Mouse (Mus musculus) heart, embryonic 16.5 days (tissue): ENCODE data around the gene Robo1. TPM values are rescaled to one million over a fixed set of nuclear protein-coding genes. Genes with fewer than 3 reads are reported as not detected.

Source experiments
- ATAC-seq: fragments of 200-750 bp; cut with Nextera tagmentation; replicated peaks from 2 replicates; pipeline ENCODE4 v1.8.0; 2017; ENCODE audit warnings: moderate number of reproducible peaks; ENCODE audit not compliant: insufficient read depth, low FRiP score; ENCODE audit errors: extremely low read depth
- H3K27ac ChIP-seq: fragments of 300-500 bp; sonication (generic); 2 replicates; pipeline ENCODE4 v1.5.1; 2014; ENCODE audit warnings: mild to moderate bottlenecking, low read length, control low read depth, moderate library complexity
- H3K27me3 ChIP-seq: fragments of 300-500 bp; sonication (generic); 2 replicates; pipeline ENCODE4 v1.6.1; 2014; ENCODE audit warnings: low read length, mixed read lengths; ENCODE audit not compliant: control insufficient read depth, insufficient read depth
- H3K36me3 ChIP-seq: fragments of 300-500 bp; sonication (generic); 2 replicates; pipeline ENCODE4 v1.6.1; 2014; ENCODE audit not compliant: control insufficient read depth, insufficient read depth
- H3K4me1 ChIP-seq: fragments of 300-500 bp; sonication (generic); 2 replicates; pipeline ENCODE4 v1.6.1; 2014; ENCODE audit warnings: low read length, mixed read lengths; ENCODE audit not compliant: control insufficient read depth, insufficient read depth
- H3K4me2 ChIP-seq: fragments of 300-500 bp; sonication (generic); 2 replicates; pipeline ENCODE4 v1.6.1; 2014; ENCODE audit warnings: low read depth, mild to moderate bottlenecking, control low read depth, low read length
- H3K4me3 ChIP-seq: fragments of 300-500 bp; sonication (generic); 2 replicates; pipeline ENCODE4 v1.5.1; 2014; ENCODE audit warnings: mild to moderate bottlenecking, control low read depth, low read length
- H3K9ac ChIP-seq: fragments of 300-500 bp; sonication (generic); 2 replicates; pipeline ENCODE4 v1.6.1; 2014; ENCODE audit warnings: low read length, control low read depth
- H3K9me3 ChIP-seq: fragments of 300-500 bp; sonication (generic); replicated peaks from 2 replicates; pipeline ENCODE4 v1.6.1; 2016; ENCODE audit warnings: low read length; ENCODE audit not compliant: control insufficient read depth
- WGBS: fragments of 180-500 bp; shearing (Covaris S2); extraction: QIAGEN DNeasy Blood & Tissue Kit; methylation state at CpG from one replicate; pipeline ENCODE4 v1.1.7; 2014; 5-methylcytosine and 5-hydroxymethylcytosine counted together
- polyA plus RNA-seq: library from polyadenylated mRNA; unstranded; fragments of >200 nt; fragmentation: Nextera tagmentation; extraction: Ambion mirVana; gene quantifications from 2 replicates; pipeline ENCODE4 v1.2.1, GENCODE M21; 2015

The Robo1 gene
- polyA plus RNA-seq, 1 experiment from 2014 or later = 8.0 TPM

GRCm38 (mm10) chr16:72376896-72377295 lies 68.8 kb downstream of the Robo1 start:
- peak overlapping the region; percentile 67 for H3K27ac ChIP-seq
- WGBS = 16% methylated on average over 5 of the region's 5 CpGs
- H3K9ac ChIP-seq = no peak overlapping the region

GRCm38 (mm10) chr16:72381819-72382218 lies 73.7 kb downstream of the Robo1 start:
- 30% methylated on average over 6 of the region's 6 CpGs for WGBS
- Histone ChIP-seq H3K9ac (no peak overlapping the region), H3K4me1 (peaks cover 18% of the 10 kb centered on the region), H3K27ac (peak overlapping the region; percentile 74), H3K4me2 (no peak overlapping the region), H3K27me3 (no peaks in the 10 kb centered on the region), H3K9me3 (no peaks in the 10 kb centered on the region), H3K36me3 (no peaks in the 10 kb centered on the region), H3K4me3 (no peak overlapping the region)
- ATAC-seq = peak; percentile 85

More at GRCm38 (mm10) chr16:72376896-72377295, 68.8 kb downstream of the Robo1 start:
- Histone ChIP-seq H3K36me3 (no peaks in the 10 kb centered on the region), H3K27me3 (no peaks in the 10 kb centered on the region), H3K9me3 (no peaks in the 10 kb centered on the region), H3K4me2 (peak overlapping the region; percentile 54), H3K4me1 (peaks cover 3% of the 10 kb centered on the region; the same call in 1 of the 2 replicates), H3K4me3 (peak overlapping the region; percentile 17)
- ATAC-seq = peak; percentile 84

GRCm38 (mm10) chr16:72383566-72383965 lies 75.5 kb downstream of the Robo1 start:
- peak overlapping the region; percentile 26 for H3K27ac ChIP-seq

GRCm38 (mm10) chr16:72393512-72393911 lies 85.4 kb downstream of the Robo1 start:
- 75% methylated on average over 3 of the region's 3 CpGs for WGBS
- Histone ChIP-seq H3K27ac (no peak overlapping the region), H3K9me3 (no peaks in the 10 kb centered on the region), H3K27me3 (no peaks in the 10 kb centered on the region), H3K4me3 (no peak overlapping the region), H3K4me2 (no peak overlapping the region), H3K4me1 (no peaks in the 10 kb centered on the region), H3K36me3 (no peaks in the 10 kb centered on the region), H3K9ac (no peak overlapping the region)
- ATAC-seq = no peak

More at GRCm38 (mm10) chr16:72383566-72383965, 75.5 kb downstream of the Robo1 start:
- Histone ChIP-seq H3K36me3 (no peaks in the 10 kb centered on the region), H3K4me1 (peaks cover 18% of the 10 kb centered on the region), H3K4me2 (no peak overlapping the region), H3K9me3 (no peaks in the 10 kb centered on the region), H3K4me3 (no peak overlapping the region), H3K9ac (no peak overlapping the region), H3K27me3 (no peaks in the 10 kb centered on the region)
- WGBS = 29% methylated on average over 1 of the region's 1 CpGs
- ATAC-seq = 0 out of 2 replicates have a peak, but pooled peaks have one; percentile 35

- no peaks in the 10 kb centered on the region for H3K27me3 ChIP-seq
- no peak overlapping the region for H3K4me3 ChIP-seq
- no peaks in the 10 kb centered on the region for H3K9me3 ChIP-seq
- H3K4me2 ChIP-seq = no peak overlapping the region
- no peak overlapping the region for H3K9ac ChIP-seq
- H3K36me3 ChIP-seq = no peaks in the 10 kb centered on the region
- ATAC-seq = no peak
- no peak overlapping the region for H3K27ac ChIP-seq
- peaks cover 5% of the 10 kb centered on the region; the same call in 1 of the 2 replicates for H3K4me1 ChIP-seq
- 68% methylated on average over 5 of the region's 5 CpGs for WGBS
Measured at GRCm38 (mm10) chr16:72398811-72399210, 90.7 kb downstream of the Robo1 start.

- whole genome bisulfite sequencing = 39% methylated on average over 9 of the region's 9 CpGs
- Histone ChIP-seq H3K4me2 (no peak overlapping the region), H3K27ac (no peak overlapping the region), H3K4me3 (no peak overlapping the region), H3K27me3 (no peaks in the 10 kb centered on the region), H3K9ac (no peak overlapping the region), H3K36me3 (no peaks in the 10 kb centered on the region), H3K4me1 (peaks cover 5% of the 10 kb centered on the region; the same call in 1 of the 2 replicates), H3K9me3 (no peaks in the 10 kb centered on the region)
- no peak for ATAC-seq
Measured at GRCm38 (mm10) chr16:72402381-72402780, 94.3 kb downstream of the Robo1 start.

- Histone ChIP-seq H3K4me2 (no peak overlapping the region), H3K36me3 (no peaks in the 10 kb centered on the region), H3K27ac (peak overlapping the region; percentile 66), H3K9me3 (peaks cover 5% of the 10 kb centered on the region; the same call in 1 of the 2 replicates), H3K9ac (no peak overlapping the region), H3K27me3 (no peaks in the 10 kb centered on the region), H3K4me1 (no peaks in the 10 kb centered on the region; the same call in 1 of the 2 replicates), H3K4me3 (no peak overlapping the region)
- WGBS = 11% methylated on average over 1 of the region's 1 CpGs
- ATAC-seq = no peak; the same call in 1 of the 2 replicates
Measured at GRCm38 (mm10) chr16:72409820-72410219, 101.7 kb downstream of the Robo1 start.

- H3K4me1 ChIP-seq = no peaks in the 10 kb centered on the region; the same call in 1 of the 2 replicates
- no peaks in the 10 kb centered on the region for H3K36me3 ChIP-seq
- no peak overlapping the region for H3K9ac ChIP-seq
- no peaks in the 10 kb centered on the region for H3K27me3 ChIP-seq
- H3K4me3 ChIP-seq = no peak overlapping the region
- no peak overlapping the region for H3K4me2 ChIP-seq
- WGBS = 75% methylated on average over 5 of the region's 5 CpGs
- no peak for ATAC-seq
- no peak overlapping the region for H3K27ac ChIP-seq
- peaks cover 5% of the 10 kb centered on the region; the same call in 1 of the 2 replicates for H3K9me3 ChIP-seq
Measured at GRCm38 (mm10) chr16:72411669-72412270, 103.7 kb downstream of the Robo1 start.

GRCm38 (mm10) chr16:72412879-72413278 lies 104.8 kb downstream of the Robo1 start:
- no peak overlapping the region for H3K4me2 ChIP-seq
- ATAC-seq = no peak
- no peaks in the 10 kb centered on the region for H3K36me3 ChIP-seq
- H3K4me3 ChIP-seq = no peak overlapping the region
- peaks cover 5% of the 10 kb centered on the region; the same call in 1 of the 2 replicates for H3K9me3 ChIP-seq
- H3K27me3 ChIP-seq = no peaks in the 10 kb centered on the region
- WGBS = 65% methylated on average over 7 of the region's 7 CpGs
- no peaks in the 10 kb centered on the region; the same call in 1 of the 2 replicates for H3K4me1 ChIP-seq
- no peak overlapping the region for H3K9ac ChIP-seq
- H3K27ac ChIP-seq = no peak overlapping the region
